Mouse (Mus musculus): ENCODE measurements at regions not wholly inside any gene's neighbourhood (a gene's known extent, or its start where the extent isn't known, plus 50 kb on each side); places are given as distances from the start of the nearest gene placed in this dataset.

DNA sequence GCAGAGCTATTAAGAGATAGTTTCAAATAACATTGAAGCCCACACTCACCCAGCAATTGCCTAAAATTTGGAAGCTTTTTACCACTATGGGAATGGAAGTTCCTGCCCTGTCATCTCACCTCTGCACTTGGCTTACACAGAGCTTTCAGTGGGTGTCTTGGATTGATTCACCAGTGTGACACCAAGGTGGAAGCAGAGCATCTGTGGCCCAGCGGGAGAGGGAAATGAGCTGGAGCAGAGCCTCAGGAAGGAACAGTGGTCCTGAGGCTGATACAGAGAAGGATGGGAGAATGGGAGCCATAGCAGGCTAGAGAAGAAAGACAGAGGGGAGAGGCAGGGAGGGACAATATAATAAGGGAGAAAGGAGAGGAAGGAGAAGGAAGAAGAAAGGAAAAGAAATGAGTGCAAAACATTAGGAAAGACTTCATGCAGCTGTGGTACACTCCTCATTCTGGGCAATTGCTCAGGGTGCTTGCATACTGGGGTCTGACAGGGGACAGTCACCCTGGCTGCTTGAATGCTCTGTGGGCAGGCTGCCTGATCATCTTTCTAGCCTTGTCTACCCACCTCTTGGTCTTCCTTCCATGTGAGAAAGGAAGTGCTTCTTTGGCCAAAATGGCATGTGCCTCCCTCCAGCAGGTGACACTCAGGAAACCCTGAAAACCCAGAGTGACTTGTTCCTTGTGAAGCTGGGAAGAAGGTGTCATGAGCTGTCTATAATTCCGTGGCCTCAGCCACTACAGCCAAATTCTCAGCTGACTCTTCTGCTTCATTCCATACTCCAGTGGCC, 240.3 kb downstream of the Gm7361 start:
- H3K4me1 ChIP-seq, result no peaks in the 10 kb centered on the region
- 63% methylated on average over 2 of the region's 2 CpGs for WGBS
- H3K36me3 ChIP-seq (replicated peaks), result no peaks in the 10 kb centered on the region
- H3K4me3 ChIP-seq, result no peak overlapping the region
- no peaks in the 10 kb centered on the region for H3K9me3 ChIP-seq
- no peaks in the 10 kb centered on the region for H3K27me3 ChIP-seq (replicated peaks; ENCODE audit: low read depth, poor library complexity, severe bottlenecking)
- no peak for DNase-seq (ENCODE audit: low spot score)
- H3K27ac ChIP-seq (replicated peaks), result no peak overlapping the region

DNA sequence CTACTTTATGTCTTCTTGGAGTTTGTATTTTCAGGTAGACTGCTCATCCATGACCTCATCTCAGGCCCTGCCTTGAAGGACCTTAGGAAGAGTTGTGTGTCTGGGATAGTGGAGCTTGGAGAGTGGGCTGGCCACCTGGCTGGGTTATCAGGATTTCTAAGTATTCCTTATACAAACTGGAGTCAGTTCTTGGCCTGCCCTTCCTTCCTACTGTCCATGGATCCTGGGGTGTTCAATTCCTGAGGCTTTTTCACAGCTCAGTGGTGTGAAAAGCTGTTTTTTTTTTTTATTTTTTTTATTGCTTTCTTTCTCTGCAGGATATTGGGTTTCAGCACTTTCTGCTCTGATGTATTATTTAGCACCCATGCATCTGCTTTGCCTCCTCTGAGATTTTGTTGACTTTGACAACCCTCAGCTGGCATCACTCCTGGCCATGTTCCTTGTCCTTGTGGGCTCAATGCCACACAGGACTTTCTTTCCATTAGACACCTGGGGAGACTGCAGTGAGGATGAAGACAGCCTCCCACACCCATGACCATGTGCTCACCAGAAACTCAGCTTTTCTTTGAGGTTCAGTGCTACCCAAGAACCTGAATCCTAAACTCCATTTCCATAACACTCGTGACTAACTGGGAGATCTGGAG, 252.2 kb downstream of the Gm7361 start:
- no peaks in the 10 kb centered on the region for H3K27me3 ChIP-seq (replicated peaks; ENCODE audit: low read depth, poor library complexity, severe bottlenecking)
- WGBS, result 75% methylated on average over 1 of the region's 1 CpGs
- DNase-seq (ENCODE audit: low spot score), result no peak

DNA sequence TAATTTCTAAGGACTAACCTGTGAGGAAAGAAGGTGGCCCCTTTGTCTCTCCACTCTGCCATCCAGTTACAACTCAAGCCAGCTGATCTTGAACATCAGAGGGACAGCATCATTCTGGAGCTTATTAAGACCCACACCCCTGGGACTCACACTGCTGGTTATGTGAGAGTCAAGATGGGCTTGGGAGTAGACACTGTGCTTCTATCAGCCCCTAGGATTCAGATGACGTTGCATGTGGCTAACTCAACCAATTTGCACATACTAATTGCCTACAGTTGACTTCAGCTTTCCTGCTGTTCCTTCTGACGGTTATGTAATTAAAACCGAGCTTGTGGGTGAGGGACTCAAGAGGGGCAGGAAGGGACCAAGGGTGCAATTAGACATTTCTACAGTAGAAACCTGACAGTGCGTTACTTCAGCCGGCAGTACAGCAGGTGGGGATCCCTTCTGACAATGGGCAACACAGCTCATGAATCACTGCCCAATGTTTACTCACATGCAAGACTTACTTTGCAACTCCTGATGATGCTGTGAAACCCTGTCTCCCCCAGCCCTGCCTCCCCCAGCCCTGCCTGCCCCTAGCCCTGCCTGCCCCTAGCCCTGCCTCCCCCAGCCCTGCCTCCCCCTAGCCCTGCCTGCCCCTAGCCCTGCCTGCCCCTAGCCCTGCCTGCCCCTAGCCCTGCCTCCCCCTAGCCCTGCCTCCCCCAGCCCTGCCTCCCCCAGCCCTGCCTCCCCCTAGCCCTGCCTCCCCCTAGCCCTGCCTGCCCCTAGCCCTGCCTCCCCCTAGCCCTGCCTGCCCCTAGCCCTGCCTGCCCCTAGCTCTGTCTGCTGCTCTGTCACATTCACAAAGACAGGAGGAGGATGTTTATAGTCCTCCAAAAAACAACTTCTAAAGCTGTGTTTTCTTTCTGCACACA, 255.8 kb downstream of the Gm7361 start:
- Histone ChIP-seq H3K4me1 (no peaks in the 10 kb centered on the region), H3K4me3 (no peak overlapping the region), H3K9me3 (no peaks in the 10 kb centered on the region), H3K27me3 (replicated peaks; ENCODE audit: low read depth, poor library complexity, severe bottlenecking) (no peaks in the 10 kb centered on the region), H3K27ac (replicated peaks) (no peak overlapping the region), H3K36me3 (replicated peaks) (no peaks in the 10 kb centered on the region)
- 46% methylated on average over 5 of the region's 5 CpGs for WGBS
- no peak for DNase-seq (ENCODE audit: low spot score)

More for the DNA sequence above, 252.2 kb downstream of the Gm7361 start:
- Histone ChIP-seq H3K9me3 (no peaks in the 10 kb centered on the region), H3K36me3 (replicated peaks) (no peaks in the 10 kb centered on the region), H3K27ac (replicated peaks) (no peak overlapping the region), H3K4me3 (no peak overlapping the region), H3K4me1 (no peaks in the 10 kb centered on the region)

DNA sequence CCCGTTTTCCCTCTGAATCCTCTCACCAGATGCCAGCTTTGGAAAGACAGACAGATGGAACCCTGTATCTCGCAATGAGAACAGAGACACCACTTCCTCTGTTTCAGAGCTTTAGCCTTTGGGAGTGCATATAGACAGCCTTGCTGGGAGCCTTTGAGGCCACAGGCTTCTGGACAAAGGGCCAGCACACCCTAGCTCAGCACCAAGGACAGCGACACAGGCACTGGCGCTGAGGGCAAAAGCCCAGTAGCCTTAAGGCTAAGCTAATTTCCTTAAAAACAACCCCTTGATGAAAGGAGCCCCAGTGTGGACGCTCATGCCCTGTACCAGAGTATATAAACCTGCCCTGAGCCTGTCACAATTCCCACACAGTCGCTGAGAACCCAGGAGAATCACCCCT, 278.1 kb downstream of the Gm7361 start:
- DNase-seq (ENCODE audit: low spot score), result peak; percentile 79
- Histone ChIP-seq H3K27me3 (replicated peaks; ENCODE audit: low read depth, poor library complexity, severe bottlenecking) (no peaks in the 10 kb centered on the region), H3K9me3 (no peaks in the 10 kb centered on the region), H3K36me3 (replicated peaks) (no peaks in the 10 kb centered on the region), H3K27ac (replicated peaks) (no peak overlapping the region), H3K4me1 (no peaks in the 10 kb centered on the region), H3K4me3 (no peak overlapping the region)
- 30% methylated on average over 6 of the region's 6 CpGs for WGBS

DNA sequence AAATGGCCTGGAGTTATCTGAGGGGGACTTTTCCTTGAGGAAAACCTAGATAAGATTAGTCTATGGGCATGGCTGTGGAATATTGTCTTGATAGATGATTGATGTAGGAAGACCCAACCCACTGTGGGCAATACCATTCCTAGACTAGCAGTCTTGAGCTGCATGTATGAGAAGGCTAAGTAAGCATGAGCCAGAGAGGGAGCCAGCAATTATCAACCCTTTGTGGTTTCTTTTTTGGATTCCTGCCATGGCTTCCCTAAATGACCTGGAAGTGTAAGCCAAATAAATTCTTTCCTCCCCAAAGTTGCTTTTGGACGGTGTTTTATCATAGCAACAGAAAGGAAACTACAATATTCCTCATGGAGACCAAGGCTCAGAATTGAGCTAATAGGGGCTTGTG, 253.7 kb upstream of the Dpp6 start:
- H3K36me3 ChIP-seq (replicated peaks), result no peaks in the 10 kb centered on the region
- no peaks in the 10 kb centered on the region for H3K27me3 ChIP-seq (replicated peaks; ENCODE audit: low read depth, poor library complexity, severe bottlenecking)
- no peak overlapping the region for H3K27ac ChIP-seq (replicated peaks)
- H3K9me3 ChIP-seq, result 0 out of 2 replicates have a peak, but pooled peaks cover 2% of the 10 kb centered on the region
- no peak overlapping the region for H3K4me3 ChIP-seq
- DNase-seq (ENCODE audit: low spot score), result no peak
- WGBS, result 87% methylated on average over 1 of the region's 1 CpGs
- H3K4me1 ChIP-seq, result no peaks in the 10 kb centered on the region

DNA sequence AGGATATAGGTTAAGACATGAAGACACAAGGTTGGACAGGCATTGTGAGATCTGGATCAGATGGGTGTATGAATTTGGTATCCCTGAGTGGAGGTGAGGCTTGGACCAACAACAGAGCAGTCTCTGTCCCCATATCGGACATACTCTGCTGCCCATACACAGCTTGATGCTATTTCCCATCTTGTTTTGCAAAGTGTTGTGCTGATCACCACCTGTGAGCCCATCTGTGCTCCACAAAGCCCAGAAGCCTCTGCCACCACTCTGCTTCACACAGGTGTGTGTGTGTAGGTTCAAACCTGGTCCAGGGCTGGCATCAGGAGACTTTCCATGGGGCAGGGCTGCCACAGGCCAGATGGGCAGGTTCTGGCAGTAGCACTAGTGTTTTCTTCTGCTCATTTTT, 252.9 kb upstream of the Dpp6 start:
- no peaks in the 10 kb centered on the region for H3K27me3 ChIP-seq (replicated peaks; ENCODE audit: low read depth, poor library complexity, severe bottlenecking)
- DNase-seq (ENCODE audit: low spot score), result no peak
- no peaks in the 10 kb centered on the region for H3K4me1 ChIP-seq
- H3K9me3 ChIP-seq, result 0 out of 2 replicates have a peak, but pooled peaks cover 2% of the 10 kb centered on the region
- 88% methylated on average over 1 of the region's 1 CpGs for WGBS
- no peak overlapping the region for H3K27ac ChIP-seq (replicated peaks)
- H3K4me3 ChIP-seq, result no peak overlapping the region
- H3K36me3 ChIP-seq (replicated peaks), result no peaks in the 10 kb centered on the region

DNA sequence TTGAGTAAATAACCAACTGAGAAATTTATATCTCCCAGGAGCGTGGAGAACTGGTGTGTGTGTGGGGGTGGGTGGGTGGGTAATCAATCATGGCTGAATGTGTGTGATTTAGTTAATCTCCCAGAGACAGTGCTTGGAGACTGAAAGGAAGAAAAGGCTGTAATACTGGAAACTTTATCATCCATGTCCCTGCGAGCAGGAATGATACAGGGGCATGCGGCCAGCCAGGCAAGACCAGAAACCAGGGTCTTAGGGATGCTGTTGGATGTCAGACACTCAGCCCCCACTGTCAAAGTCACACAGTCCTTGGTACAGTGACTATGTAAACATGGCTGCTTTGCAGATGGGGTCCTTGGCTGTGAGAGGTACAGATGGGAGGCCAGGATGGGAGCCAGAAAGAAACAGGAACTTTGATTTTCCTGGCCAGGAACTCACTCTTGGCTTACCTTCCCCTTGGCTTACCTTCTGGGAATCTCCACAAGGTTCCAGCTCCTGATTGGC, 244.3 kb upstream of the Dpp6 start:
- Histone ChIP-seq H3K36me3 (replicated peaks) (no peaks in the 10 kb centered on the region), H3K4me3 (no peak overlapping the region)
- WGBS, result 82% methylated on average over 3 of the region's 3 CpGs

DNA sequence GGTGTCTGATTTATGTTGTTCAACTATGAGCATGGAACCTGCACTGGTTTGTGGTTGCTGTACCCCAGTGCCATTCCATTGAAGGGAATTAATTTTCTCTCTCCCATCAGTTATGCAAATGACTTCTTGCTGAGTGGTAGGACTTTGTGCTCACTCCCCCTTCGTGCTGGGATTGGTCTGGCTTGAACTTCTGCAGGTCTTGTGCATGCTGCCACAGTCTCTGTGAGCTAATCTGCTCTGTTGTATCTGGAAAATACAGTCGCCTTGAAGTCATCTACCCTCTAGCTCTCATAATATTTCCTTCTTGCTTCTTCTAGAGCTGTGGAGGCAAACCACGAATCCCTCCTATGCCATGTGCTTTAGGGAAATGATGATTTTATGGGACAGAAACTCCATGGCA, 243.6 kb upstream of the Dpp6 start:
- no peaks in the 10 kb centered on the region for H3K9me3 ChIP-seq
- H3K27ac ChIP-seq (replicated peaks), result no peak overlapping the region
- no peak overlapping the region for H3K4me3 ChIP-seq
- no peaks in the 10 kb centered on the region for H3K36me3 ChIP-seq (replicated peaks)
- no peak for DNase-seq (ENCODE audit: low spot score)
- H3K4me1 ChIP-seq, result no peaks in the 10 kb centered on the region
- WGBS, result 75% methylated on average over 3 of the region's 3 CpGs
- no peaks in the 10 kb centered on the region for H3K27me3 ChIP-seq (replicated peaks; ENCODE audit: low read depth, poor library complexity, severe bottlenecking)

More for the DNA sequence above, 244.3 kb upstream of the Dpp6 start:
- no peak for DNase-seq (ENCODE audit: low spot score)
- no peaks in the 10 kb centered on the region for H3K9me3 ChIP-seq
- no peaks in the 10 kb centered on the region for H3K4me1 ChIP-seq
- H3K27ac ChIP-seq (replicated peaks), result no peak overlapping the region
- no peaks in the 10 kb centered on the region for H3K27me3 ChIP-seq (replicated peaks; ENCODE audit: low read depth, poor library complexity, severe bottlenecking)

DNA sequence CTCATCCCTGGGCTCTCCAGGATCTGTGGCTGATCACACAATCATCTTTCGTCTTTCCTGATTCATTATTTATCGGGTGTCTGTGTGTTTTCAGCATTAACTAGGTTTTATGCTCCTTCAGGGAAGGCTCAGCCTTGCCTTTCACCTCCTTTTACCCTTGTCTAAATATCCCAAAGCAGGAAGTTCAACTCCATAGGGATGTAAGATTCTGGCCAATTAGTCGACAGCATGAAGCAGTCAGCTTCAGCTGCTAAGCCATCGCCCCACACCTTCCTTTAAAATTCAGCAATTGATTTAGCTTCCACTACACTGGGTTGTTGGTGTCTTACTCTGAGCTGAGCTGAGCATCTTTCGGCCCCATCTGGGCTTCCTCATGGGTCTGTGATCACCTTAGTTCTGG, 230.9 kb upstream of the Dpp6 start:
- no peak for DNase-seq (ENCODE audit: low spot score)
- no peaks in the 10 kb centered on the region for H3K36me3 ChIP-seq (replicated peaks)
- no peaks in the 10 kb centered on the region for H3K27me3 ChIP-seq (replicated peaks; ENCODE audit: low read depth, poor library complexity, severe bottlenecking)
- H3K4me1 ChIP-seq, result no peaks in the 10 kb centered on the region
- H3K27ac ChIP-seq (replicated peaks), result no peak overlapping the region
- no peaks in the 10 kb centered on the region for H3K9me3 ChIP-seq
- no peak overlapping the region for H3K4me3 ChIP-seq
- WGBS, result 90% methylated on average over 5 of the region's 5 CpGs

DNA sequence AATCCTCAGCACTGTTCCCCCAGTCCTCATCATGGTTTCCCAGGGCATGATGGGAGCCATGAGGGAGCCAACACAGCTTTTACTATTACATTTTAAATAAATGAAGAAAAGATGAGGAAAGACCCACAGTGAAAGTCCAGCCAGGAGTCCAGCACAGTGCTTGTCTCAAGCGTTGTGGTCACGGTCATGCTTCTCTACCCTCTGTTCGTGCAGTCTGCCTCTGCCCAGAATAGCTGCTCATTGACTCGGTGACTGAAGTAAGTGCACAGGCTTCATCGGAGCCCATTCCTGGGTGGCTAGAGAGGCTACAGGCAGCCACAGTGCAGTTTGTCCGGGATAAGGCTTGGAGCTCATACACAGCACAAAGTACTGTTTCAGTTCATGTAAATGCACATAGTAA, 226.1 kb upstream of the Dpp6 start:
- Histone ChIP-seq H3K4me1 (no peaks in the 10 kb centered on the region), H3K27me3 (replicated peaks; ENCODE audit: low read depth, poor library complexity, severe bottlenecking) (no peaks in the 10 kb centered on the region), H3K4me3 (no peak overlapping the region), H3K27ac (replicated peaks) (no peak overlapping the region), H3K36me3 (replicated peaks) (no peaks in the 10 kb centered on the region), H3K9me3 (no peaks in the 10 kb centered on the region)
- WGBS, result 88% methylated on average over 6 of the region's 6 CpGs
- no peak for DNase-seq (ENCODE audit: low spot score)

DNA sequence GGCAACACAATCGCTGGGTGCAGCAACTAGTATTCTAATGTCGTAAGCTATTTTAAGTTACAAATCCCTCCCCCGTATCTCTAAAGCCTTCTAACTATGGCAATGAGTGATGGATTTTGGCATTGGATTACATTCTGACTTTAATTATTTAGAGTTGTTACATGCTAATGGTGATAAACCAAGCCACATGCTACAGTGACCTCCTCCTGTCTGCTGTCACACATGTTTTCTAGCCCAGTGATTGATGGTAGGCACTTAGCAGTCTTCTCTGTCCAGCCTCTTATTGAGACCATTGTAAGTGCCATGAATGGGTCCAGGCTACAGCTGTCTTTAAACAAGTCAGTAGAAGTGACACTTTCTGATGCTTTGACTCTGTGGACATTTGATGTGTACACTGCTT, 224.7 kb upstream of the Dpp6 start:
- Histone ChIP-seq H3K4me3 (no peak overlapping the region), H3K9me3 (no peaks in the 10 kb centered on the region), H3K27me3 (replicated peaks; ENCODE audit: low read depth, poor library complexity, severe bottlenecking) (no peaks in the 10 kb centered on the region), H3K27ac (replicated peaks) (no peak overlapping the region), H3K36me3 (replicated peaks) (no peaks in the 10 kb centered on the region), H3K4me1 (no peaks in the 10 kb centered on the region)
- DNase-seq (ENCODE audit: low spot score), result no peak
- WGBS, result 85% methylated on average over 3 of the region's 3 CpGs

DNA sequence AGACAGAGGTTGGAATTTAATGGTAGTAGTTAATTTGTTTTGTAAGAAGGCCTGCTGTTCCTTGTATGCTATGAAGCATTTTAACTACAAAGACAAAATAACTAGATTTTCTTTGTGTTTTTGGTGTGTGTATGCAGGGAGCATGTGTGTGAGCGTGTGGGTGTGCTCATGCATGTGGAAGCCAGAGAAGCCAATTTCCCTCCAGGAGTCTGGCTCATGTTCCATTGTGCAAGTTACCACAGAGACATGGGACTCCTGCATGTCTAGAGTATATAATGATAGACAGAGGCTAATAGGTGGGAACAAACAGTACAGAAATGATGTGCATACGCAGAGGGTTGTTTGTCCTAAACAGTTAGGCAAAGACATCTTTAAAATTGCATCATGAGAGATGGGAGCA, 219.0 kb upstream of the Dpp6 start:
- H3K9me3 ChIP-seq, result no peaks in the 10 kb centered on the region
- no peaks in the 10 kb centered on the region for H3K27me3 ChIP-seq (replicated peaks; ENCODE audit: low read depth, poor library complexity, severe bottlenecking)
- no peaks in the 10 kb centered on the region for H3K4me1 ChIP-seq
- no peak overlapping the region for H3K27ac ChIP-seq (replicated peaks)
- DNase-seq (ENCODE audit: low spot score), result no peak
- 95% methylated on average over 2 of the region's 2 CpGs for WGBS
- H3K4me3 ChIP-seq, result no peak overlapping the region
- no peaks in the 10 kb centered on the region for H3K36me3 ChIP-seq (replicated peaks)

All from embryonic facial prominence, embryonic 10.5 days (tissue).